Comparison of ENCODE assay signal across 12 mouse cellular contexts in the genomic region with DNA sequence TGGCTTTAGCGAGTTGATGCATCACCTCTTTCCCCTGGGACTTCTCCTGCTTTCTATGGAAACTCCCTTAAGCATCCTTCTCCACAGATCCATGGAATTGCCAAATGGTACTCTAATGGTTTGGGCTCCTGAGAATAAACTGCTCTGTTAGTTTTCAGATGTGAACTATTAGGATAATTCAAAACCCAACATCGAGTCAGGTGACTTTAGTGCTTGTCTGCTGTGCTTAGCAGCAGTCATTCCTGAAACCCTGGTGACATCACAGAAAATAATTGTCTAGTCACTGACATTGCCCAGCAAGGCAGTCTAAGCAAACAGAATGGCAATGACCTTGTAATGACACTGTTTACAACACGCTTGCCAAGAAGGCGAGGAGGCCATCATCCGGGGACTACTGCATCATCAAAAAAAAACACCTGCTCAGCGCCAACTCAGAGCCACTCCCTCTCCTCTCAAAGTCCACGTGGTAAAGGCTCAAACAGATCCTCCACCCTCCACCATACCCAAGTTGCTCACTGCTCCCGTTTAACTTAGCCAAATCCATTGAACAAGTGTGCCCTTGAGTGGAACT. TPM values are rescaled to one million over a fixed set of nuclear protein-coding genes. Genes with fewer than 3 reads are reported as not detected.
DNase-seq lines count a peak whose midpoint lies in the region; ATAC-seq and TF ChIP-seq lines count a peak whose summit lies in the region.
"Had no signal": no experiment of that assay in that cellular context is flagged by ENCODE, and none has a peak within 500 bp of the region (broad histone marks: within the 10 kb centered on the region; RNA-seq: fewer than 3 reads in every experiment).

No protein-coding gene starts in this region.

- no peak for TF ChIP-seq POLR2A in myocyte (IDR thresholded peaks at IDR 0.05; ENCODE audit: insufficient read length, low read depth)

- no peak overlapping the region for H3ac ChIP-seq in myocyte (ENCODE audit: control insufficient read depth, insufficient read length)

- WGBS in kidney, embryonic 14.5 days = 75% methylated on average over 8 of the region's 8 CpGs

- H3K9ac ChIP-seq in kidney, embryonic 14.5 days (ENCODE audit: low read depth, low read length) = no peak overlapping the region

- H3K27ac ChIP-seq in kidney, embryonic 14.5 days (ENCODE audit: low read depth, low read length) = no peak overlapping the region
- H3K27ac ChIP-seq: hindbrain, embryonic 10.5 days had no signal

- no peaks in the 10 kb centered on the region for H3K27me3 ChIP-seq in kidney, embryonic 14.5 days (ENCODE audit: control insufficient read depth, insufficient read depth, low read length)
- H3K27me3 ChIP-seq in myocyte (ENCODE audit: control insufficient read depth, insufficient read depth, insufficient read length) = no peaks in the 10 kb centered on the region

- H3K36me3 ChIP-seq in kidney, embryonic 14.5 days (ENCODE audit: control insufficient read depth, insufficient read depth, low read length) = no peaks in the 10 kb centered on the region
- H3K36me3 ChIP-seq in myocyte (ENCODE audit: control insufficient read depth, insufficient read depth) = no peaks in the 10 kb centered on the region
- H3K36me3 ChIP-seq: hindbrain, embryonic 10.5 days had no signal

- H3K4me1 ChIP-seq in kidney, embryonic 14.5 days (ENCODE audit: control insufficient read depth, insufficient read depth, low read length) = no peaks in the 10 kb centered on the region

- H3K4me2 ChIP-seq in kidney, embryonic 14.5 days (replicated peaks; ENCODE audit: low read depth, low read length) = no peak overlapping the region
- H3K4me2 ChIP-seq in myocyte (ENCODE audit: low read depth) = peak overlapping the region; percentile 45

- H3K79me2 ChIP-seq in myocyte (ENCODE audit: control insufficient read depth, insufficient read depth) = no peaks in the 10 kb centered on the region

- no peak overlapping the region for H3K4me3 ChIP-seq in kidney, embryonic 14.5 days (ENCODE audit: low read length)
- H3K4me3 ChIP-seq in myocyte = no peak overlapping the region
- H3K4me3 ChIP-seq: hindbrain, embryonic 10.5 days had no signal

- peak; percentile 24 to 55 for DNase-seq in kidney, postnatal 36 days
- DNase-seq in T-cell, adult 2 months (ENCODE audit: low spot score) = peak; percentile 71
- peak; percentile 60 for DNase-seq in liver
- DNase-seq in right cerebral cortex, postnatal 4 days = no peak
- no peak for DNase-seq in ovary, postnatal 10 days (ENCODE audit: low spot score)
- DNase-seq in left cerebral cortex, adult 11 months (ENCODE audit: low spot score) = no peak
- DNase-seq: cerebellum, postnatal 10 days; left cerebral cortex, postnatal 4 days; lung, postnatal 14 days had no signal

- no peak for ATAC-seq in kidney, embryonic 14.5 days (ENCODE audit: low FRiP score, low TSS enrichment)

- no peaks in the 10 kb centered on the region for H3K9me3 ChIP-seq in kidney, embryonic 14.5 days (ENCODE audit: control insufficient read depth, low read length)
- H3K9me3 ChIP-seq: hindbrain, embryonic 10.5 days had no signal

TF ChIP-seq in myocyte, 11 proteins besides CTCF, POLR2A, EP300 and RAD21:
- no peak for TF ChIP-seq POLR2AphosphoS2 (IDR thresholded peaks at IDR 0.05; ENCODE audit: insufficient read length, low read depth)
- TF ChIP-seq SRF (IDR thresholded peaks at IDR 0.05; ENCODE audit: control insufficient read depth, insufficient read length, low read depth) = no peak
- no peak for TF ChIP-seq REST (IDR thresholded peaks at IDR 0.05; ENCODE audit: insufficient read depth, insufficient read length)
- TF ChIP-seq TCF12 (IDR thresholded peaks at IDR 0.05; ENCODE audit: insufficient read depth, poor library complexity, severe bottlenecking) = no peak
TF ChIP-seq in myocyte: peak in this region for 0.

RNA-seq across cellular contexts. Expression of a gene that starts 37.7 kb away (rescaled TPM):
- not detected in 2 replicates for polyA plus RNA-seq in kidney, embryonic 14.5 days (2014; fragmentation: Nextera tagmentation; extraction: Ambion mirVana)
- polyA plus RNA-seq in myocyte (2012; fragmentation: generic; extraction: Trizol) = not detected
- polyA plus RNA-seq: hindbrain, embryonic 10.5 days had no signal

Comparison
In these comparisons a context has a peak if more than half of its experiments do, and no peak if none do; other contexts are left out.
1. DNase-seq: peak in kidney, postnatal 36 days (2 of 2), T-cell, adult 2 months (single experiment) and liver (single experiment); none in right cerebral cortex, postnatal 4 days (single experiment), ovary, postnatal 10 days (single experiment) and left cerebral cortex, adult 11 months (single experiment).